Mouse (Mus musculus) lung, adult 2 months (tissue): Measurements from ENCODE around the gene Sult1b1.

Experiments used
- CTCF ChIP-seq: fragments of 200-500 bp; IDR thresholded peaks from 2 replicates; pipeline ENCODE4 v1.5.1; 2011; ENCODE audit warnings: mild to moderate bottlenecking, low read length, control low read depth; ENCODE audit not compliant: insufficient read depth
- POLR2A ChIP-seq: fragments of 200-500 bp; IDR thresholded peaks from 2 replicates; pipeline ENCODE4 v1.6.1; 2011; ENCODE audit warnings: low read depth, mild to moderate bottlenecking, control low read depth, low read length, borderline replicate concordance; ENCODE audit errors: extremely low read depth

GRCm38 (mm10) chr5:87562526-87562925, 24.5 kb upstream of the Sult1b1 start:
- TF ChIP-seq CTCF (no peak), POLR2A (no peak)
